Mouse (Mus musculus) hindbrain, embryonic 11.5 days (tissue): ENCODE measurements around the gene Mllt10. TPM values are rescaled to one million over a fixed set of nuclear protein-coding genes. Genes with fewer than 3 reads are reported as not detected.

Source experiments
- ATAC-seq: fragments of 200-750 bp; cut with Nextera tagmentation; 2 replicates; pipeline ENCODE4 v1.8.0; 2017; ENCODE audit warnings: mild to moderate bottlenecking, moderate TSS enrichment, moderate library complexity; ENCODE audit not compliant: low FRiP score
- DNase-seq: peaks from one replicate; pipeline ENCODE4 v3.0.0-alpha.2; 2015; ENCODE audit warnings: low spot score
- H3K27ac ChIP-seq: fragments of 300-500 bp; sonication (generic); 2 replicates; pipeline ENCODE4 v1.5.1; 2014; ENCODE audit warnings: mild to moderate bottlenecking, low read depth, low read length
- H3K27me3 ChIP-seq: fragments of 300-500 bp; sonication (generic); 2 replicates; pipeline ENCODE4 v1.6.1; 2014; ENCODE audit warnings: mild to moderate bottlenecking, low read length, moderate library complexity, mixed read lengths; ENCODE audit not compliant: control insufficient read depth, insufficient read depth
- H3K36me3 ChIP-seq: fragments of 300-500 bp; sonication (generic); 2 replicates; pipeline ENCODE4 v1.6.1; 2014; ENCODE audit warnings: mild to moderate bottlenecking, low read length, moderate library complexity, mixed read lengths; ENCODE audit not compliant: control insufficient read depth, insufficient read depth
- H3K4me1 ChIP-seq: fragments of 300-500 bp; sonication (generic); replicated peaks from 2 replicates; pipeline ENCODE4 v1.6.1; 2014; ENCODE audit warnings: low read length, mixed read lengths; ENCODE audit not compliant: control insufficient read depth, insufficient read depth
- H3K4me2 ChIP-seq: fragments of 300-500 bp; sonication (generic); replicated peaks from 2 replicates; pipeline ENCODE4 v1.6.1; 2014; ENCODE audit warnings: mild to moderate bottlenecking, low read depth, low read length
- H3K4me3 ChIP-seq: fragments of 300-500 bp; sonication (generic); 2 replicates; pipeline ENCODE4 v1.5.1; 2014; ENCODE audit warnings: low read depth, low read length
- H3K9ac ChIP-seq: fragments of 300-500 bp; sonication (generic); 2 replicates; pipeline ENCODE4 v1.6.1; 2014; ENCODE audit warnings: low read depth, low read length
- H3K9me3 ChIP-seq: fragments of 300-500 bp; sonication (generic); 2 replicates; pipeline ENCODE4 v1.6.1; 2016; ENCODE audit warnings: low read length; ENCODE audit not compliant: control insufficient read depth
- WGBS: fragments of 180-500 bp; shearing (Covaris S2); extraction: QIAGEN DNeasy Blood & Tissue Kit; methylation state at CpG from one replicate; pipeline ENCODE4 v1.1.7; 2014; 5-methylcytosine and 5-hydroxymethylcytosine counted together
- polyA plus RNA-seq: library from polyadenylated mRNA; unstranded; fragments of >200 nt; fragmentation: Nextera tagmentation; extraction: Ambion mirVana; gene quantifications from 2 replicates; pipeline ENCODE4 v1.2.1, GENCODE M21; 2014

Gene Mllt10
- polyA plus RNA-seq, 1 experiment from 2014 or later: 62.2 TPM

GRCm38 (mm10) chr2:18175234-18175633 is 120.2 kb downstream of the Mllt10 start:
- 60% methylated on average over 1 of the region's 1 CpGs for WGBS
- ATAC-seq (no peak), DNase-seq (no peak)
- Histone ChIP-seq H3K4me3 (no peak overlapping the region), H3K27ac (no peak overlapping the region), H3K4me1 (no peaks in the 10 kb centered on the region), H3K9ac (no peak overlapping the region), H3K27me3 (no peaks in the 10 kb centered on the region), H3K4me2 (no peak overlapping the region), H3K9me3 (no peaks in the 10 kb centered on the region), H3K36me3 (no peaks in the 10 kb centered on the region)

- H3K27ac ChIP-seq: no peak overlapping the region
- H3K4me2 ChIP-seq: no peak overlapping the region
- no peak overlapping the region for H3K9ac ChIP-seq
- no peaks in the 10 kb centered on the region for H3K27me3 ChIP-seq
- ATAC-seq: no peak
- no peak for DNase-seq
- no peak overlapping the region for H3K4me3 ChIP-seq
- no peaks in the 10 kb centered on the region for H3K36me3 ChIP-seq
- no peaks in the 10 kb centered on the region for H3K9me3 ChIP-seq
- 90% methylated on average over 3 of the region's 3 CpGs for WGBS
- no peaks in the 10 kb centered on the region for H3K4me1 ChIP-seq
Measured at GRCm38 (mm10) chr2:18176235-18176634, 121.2 kb downstream of the Mllt10 start.

GRCm38 (mm10) chr2:18180323-18180722 is 125.3 kb downstream of the Mllt10 start:
- no peaks in the 10 kb centered on the region for H3K27me3 ChIP-seq
- H3K9me3 ChIP-seq: no peaks in the 10 kb centered on the region
- ATAC-seq: no peak
- no peak overlapping the region for H3K9ac ChIP-seq
- DNase-seq: no peak
- H3K4me1 ChIP-seq: no peaks in the 10 kb centered on the region
- WGBS: 96% methylated on average over 5 of the region's 5 CpGs
- no peak overlapping the region for H3K4me2 ChIP-seq
- no peak overlapping the region for H3K27ac ChIP-seq
- H3K36me3 ChIP-seq: no peaks in the 10 kb centered on the region
- H3K4me3 ChIP-seq: no peak overlapping the region

- Histone ChIP-seq H3K4me2 (no peak overlapping the region), H3K27ac (no peak overlapping the region), H3K4me3 (no peak overlapping the region), H3K36me3 (no peaks in the 10 kb centered on the region), H3K9ac (no peak overlapping the region), H3K27me3 (no peaks in the 10 kb centered on the region), H3K4me1 (no peaks in the 10 kb centered on the region), H3K9me3 (no peaks in the 10 kb centered on the region)
- ATAC-seq (no peak), DNase-seq (no peak)
- 95% methylated on average over 3 of the region's 3 CpGs for WGBS
Measured at GRCm38 (mm10) chr2:18181631-18182030, 126.6 kb downstream of the Mllt10 start.

- H3K27ac ChIP-seq: no peak overlapping the region
- H3K4me2 ChIP-seq: no peak overlapping the region
- no peaks in the 10 kb centered on the region for H3K36me3 ChIP-seq
- H3K9ac ChIP-seq: no peak overlapping the region
- no peak for ATAC-seq
- H3K4me1 ChIP-seq: no peaks in the 10 kb centered on the region
- no peak overlapping the region for H3K4me3 ChIP-seq
- no peaks in the 10 kb centered on the region for H3K27me3 ChIP-seq
- no peak for DNase-seq
- H3K9me3 ChIP-seq: no peaks in the 10 kb centered on the region
Measured at GRCm38 (mm10) chr2:18183079-18183478, 128.0 kb downstream of the Mllt10 start.

- no peaks in the 10 kb centered on the region for H3K9me3 ChIP-seq
- no peaks in the 10 kb centered on the region for H3K4me1 ChIP-seq
- WGBS: 99% methylated on average over 2 of the region's 2 CpGs
- no peaks in the 10 kb centered on the region for H3K36me3 ChIP-seq
- no peak for DNase-seq
- no peak for ATAC-seq
- H3K27ac ChIP-seq: no peak overlapping the region
- no peak overlapping the region for H3K9ac ChIP-seq
- no peak overlapping the region for H3K4me2 ChIP-seq
- H3K27me3 ChIP-seq: no peaks in the 10 kb centered on the region
- H3K4me3 ChIP-seq: no peak overlapping the region
Measured at GRCm38 (mm10) chr2:18188367-18188766, 133.3 kb downstream of the Mllt10 start.

- H3K27me3 ChIP-seq: no peaks in the 10 kb centered on the region
- no peaks in the 10 kb centered on the region for H3K36me3 ChIP-seq
- no peaks in the 10 kb centered on the region for H3K4me1 ChIP-seq
- no peak overlapping the region for H3K4me2 ChIP-seq
- no peak overlapping the region for H3K9ac ChIP-seq
- H3K27ac ChIP-seq: no peak overlapping the region
- WGBS: 95% methylated on average over 4 of the region's 4 CpGs
- ATAC-seq: no peak
- H3K4me3 ChIP-seq: no peak overlapping the region
- DNase-seq: no peak
- H3K9me3 ChIP-seq: no peaks in the 10 kb centered on the region
Measured at GRCm38 (mm10) chr2:18195285-18195684, 140.2 kb downstream of the Mllt10 start.

- DNase-seq: no peak
- Histone ChIP-seq H3K36me3 (no peaks in the 10 kb centered on the region), H3K9ac (no peak overlapping the region), H3K4me1 (no peaks in the 10 kb centered on the region), H3K4me3 (no peak overlapping the region), H3K4me2 (no peak overlapping the region), H3K27ac (no peak overlapping the region), H3K9me3 (no peaks in the 10 kb centered on the region), H3K27me3 (no peaks in the 10 kb centered on the region)
- 90% methylated on average over 3 of the region's 3 CpGs for WGBS
- no peak for ATAC-seq
Measured at GRCm38 (mm10) chr2:18195691-18196396, 140.8 kb downstream of the Mllt10 start.

GRCm38 (mm10) chr2:18201820-18202462 is 146.9 kb downstream of the Mllt10 start:
- Histone ChIP-seq H3K4me2 (no peak overlapping the region), H3K27ac (no peak overlapping the region), H3K4me1 (no peaks in the 10 kb centered on the region), H3K4me3 (no peak overlapping the region), H3K27me3 (no peaks in the 10 kb centered on the region), H3K36me3 (peaks cover 5% of the 10 kb centered on the region; the same call in 1 of the 2 replicates), H3K9me3 (no peaks in the 10 kb centered on the region), H3K9ac (no peak overlapping the region)
- WGBS: 86% methylated on average over 1 of the region's 1 CpGs
- ATAC-seq: no peak
- no peak for DNase-seq
